Mouse (Mus musculus) Patski (cell line): ENCODE results near the gene H2-Eb1. TPM values are rescaled to one million over a fixed set of nuclear protein-coding genes. Genes with fewer than 3 reads are reported as not detected.
A peak's percentile ranks its signal among the peaks of the same experiment; 100 is the strongest.

Experiments used
- ATAC-seq: fragments of 100-300 bp; one replicate; pipeline ENCODE4 v1.8.0; 2021
- CTCF ChIA-PET: fragments of 350-600 bp; sonication (Branson Sonifier 250); formaldehyde crosslinking; loops from one replicate; lab custom pipeline; 2022; ENCODE audit warnings: inconsistent platforms; lab: Charles Lee
- POLR2A ChIA-PET: fragments of 350-600 bp; sonication (Branson Sonifier 250); formaldehyde crosslinking; loops from one replicate; lab custom pipeline; 2022; ENCODE audit warnings: antibody characterized with exemption, inconsistent platforms; lab: Charles Lee
- DNase-seq: peaks from one replicate; pipeline ENCODE4 v3.0.0-alpha.2; 2011; ENCODE audit warnings: low read depth, low spot score
- H3K27me3 ChIP-seq: fragments of 371-371 bp; one replicate; pipeline ENCODE4 v1.5.1; 2021
- CTCF ChIP-seq: fragments of 100-300 bp; IDR thresholded peaks from one replicate; pipeline ENCODE4 v1.5.1; 2021
- in situ Hi-C: fragments of 300-500 bp; cut with MboI; formaldehyde crosslinking; loops from 3 replicates; pipeline ENCODE4 v1.11.1; 2018; ENCODE audit warnings: low pct_unique_long_range_greater_than_20kb, mixed read lengths
- polyA plus RNA-seq: library from polyadenylated mRNA; unstranded; gene quantifications from one replicate; pipeline ENCODE4 v1.2.3, GENCODE M21; 2021

H2-Eb1 gene
- polyA plus RNA-seq, result 0.32 TPM

GRCm38 (mm10) chr17:34305380-34306030 lies at the start of gene H2-Eb1:
H2-Eb1 (plus strand) TSS chr17:34305867.
- TF ChIP-seq CTCF, result no peak
- ChIA-PET CTCF (interaction anchor here (1.3 kb wide), 1 partner anchor 11 kb away, joined by 3 read pairs; no protein-coding TSS in a partner anchor), POLR2A (no interaction called here)
- peaks cover 6% of the 10 kb centered on the region for H3K27me3 ChIP-seq
- no peak for DNase-seq
- no peak for ATAC-seq
- in situ Hi-C loops, result no loop called here

GRCm38 (mm10) chr17:34256501-34256900 lies 49.2 kb upstream of the H2-Eb1 start:
- CTCF ChIA-PET, result no interaction called here

GRCm38 (mm10) chr17:34257594-34258375 lies 47.9 kb upstream of the H2-Eb1 start, which contains the start of gene H2-Ab1:
H2-Ab1 (plus strand) TSS chr17:34257689.
- DNase-seq, result no peak
- in situ Hi-C loops, result no loop called here
- peaks cover 23% of the 10 kb centered on the region for H3K27me3 ChIP-seq
- TF ChIP-seq CTCF, result no peak
- POLR2A ChIA-PET, result no interaction called here
- peak; percentile 35 for ATAC-seq
- CTCF ChIA-PET, result interaction anchor here (0.9 kb wide), 1 partner anchor 8 kb away, joined by 3 read pairs; no protein-coding TSS in a partner anchor

More at GRCm38 (mm10) chr17:34256501-34256900, 49.2 kb upstream of the H2-Eb1 start:
- DNase-seq, result no peak
- in situ Hi-C loops, result no loop called here
- H3K27me3 ChIP-seq, result peaks cover 18% of the 10 kb centered on the region
- POLR2A ChIA-PET, result interaction anchor here (0.7 kb wide), 1 partner anchor 104 kb away, joined by 4 read pairs; no protein-coding TSS in a partner anchor
- TF ChIP-seq CTCF, result no peak
- no peak for ATAC-seq

GRCm38 (mm10) chr17:34260551-34260950 lies 45.1 kb upstream of the H2-Eb1 start:
- peaks cover 15% of the 10 kb centered on the region for H3K27me3 ChIP-seq
- DNase-seq (no peak), ATAC-seq (no peak)
- POLR2A ChIA-PET, result no interaction called here
- CTCF ChIA-PET, result no interaction called here
- TF ChIP-seq CTCF, result no peak
- in situ Hi-C loops, result no loop called here

- in situ Hi-C loops, result no loop called here
- POLR2A ChIA-PET, result no interaction called here
- peak; percentile 60 for DNase-seq
- TF ChIP-seq CTCF, result no peak
- ATAC-seq, result peak; percentile 55
- CTCF ChIA-PET, result interaction anchor here (1.3 to 1.6 kb wide), 2 partner anchors 11 to 23 kb away, joined by 3 to 4 read pairs; partner anchors contain the start of gene H2-Ob
- peaks cover 15% of the 10 kb centered on the region for H3K27me3 ChIP-seq
Measured at GRCm38 (mm10) chr17:34261502-34261901, 44.2 kb upstream of the H2-Eb1 start.

GRCm38 (mm10) chr17:34263068-34263467 lies 42.6 kb upstream of the H2-Eb1 start:
- in situ Hi-C loops, result no loop called here
- CTCF ChIA-PET, result interaction anchor here (1.3 to 1.6 kb wide), 2 partner anchors 13 to 25 kb away, joined by 3 to 4 read pairs; partner anchors contain the start of gene H2-Ob
- DNase-seq (peak; percentile 46), ATAC-seq (peak; percentile 72)
- H3K27me3 ChIP-seq, result peaks cover 19% of the 10 kb centered on the region
- POLR2A ChIA-PET, result no interaction called here
- no peak for TF ChIP-seq CTCF

GRCm38 (mm10) chr17:34263811-34264371 lies 41.8 kb upstream of the H2-Eb1 start:
- H3K27me3 ChIP-seq, result peaks cover 16% of the 10 kb centered on the region
- in situ Hi-C loops, result no loop called here
- CTCF ChIA-PET, result no interaction called here
- ATAC-seq (no peak), DNase-seq (no peak)
- TF ChIP-seq CTCF, result no peak
- POLR2A ChIA-PET, result no interaction called here

GRCm38 (mm10) chr17:34264452-34265351 lies 41.0 kb upstream of the H2-Eb1 start:
- ATAC-seq (no peak), DNase-seq (no peak)
- no peak for TF ChIP-seq CTCF
- ChIA-PET CTCF (no interaction called here), POLR2A (no interaction called here)
- H3K27me3 ChIP-seq, result peaks cover 15% of the 10 kb centered on the region
- in situ Hi-C loops, result no loop called here

GRCm38 (mm10) chr17:34268262-34268661 lies 37.4 kb upstream of the H2-Eb1 start:
- ChIA-PET POLR2A (no interaction called here), CTCF (no interaction called here)
- in situ Hi-C loops, result no loop called here
- DNase-seq (no peak), ATAC-seq (no peak)
- no peak for TF ChIP-seq CTCF
- H3K27me3 ChIP-seq, result peaks cover 23% of the 10 kb centered on the region

GRCm38 (mm10) chr17:34268748-34269147 lies 36.9 kb upstream of the H2-Eb1 start:
- TF ChIP-seq CTCF, result no peak
- no peak for ATAC-seq
- ChIA-PET CTCF (no interaction called here), POLR2A (no interaction called here)
- DNase-seq, result no peak
- H3K27me3 ChIP-seq, result peaks cover 25% of the 10 kb centered on the region
- in situ Hi-C loops, result no loop called here
